Mouse (Mus musculus) G1E (cell line): ENCODE measurements around the gene Thsd4. TPM values are rescaled to one million over a fixed set of nuclear protein-coding genes. Genes with fewer than 3 reads are reported as not detected.

Experiments
- ATAC-seq: 2 replicates; pipeline ENCODE4 v1.8.0; 2016; ENCODE audit warnings: mild to moderate bottlenecking; ENCODE audit not compliant: insufficient number of reproducible peaks, poor library complexity, low FRiP score, severe bottlenecking; ENCODE audit errors: extremely low read depth
- DNase-seq: peaks from one replicate; pipeline ENCODE4 v3.0.0; 2012; ENCODE audit warnings: low spot score
- H3K27me3 ChIP-seq: 2 replicates; pipeline ENCODE4 v1.6.1; 2012; ENCODE audit warnings: mild to moderate bottlenecking, low read length, inconsistent platforms; ENCODE audit not compliant: insufficient read depth
- H3K36me3 ChIP-seq: replicated peaks from 2 replicates; pipeline ENCODE3; 2012; ENCODE audit warnings: mild to moderate bottlenecking, inconsistent platforms
- H3K4me1 ChIP-seq: 2 replicates; pipeline ENCODE4 v1.6.1; 2012; ENCODE audit warnings: low read depth, low read length, inconsistent platforms, mixed read lengths; ENCODE audit not compliant: insufficient read depth
- H3K4me3 ChIP-seq: 2 replicates; pipeline ENCODE4 v1.5.1; 2012; ENCODE audit warnings: low read depth, mild to moderate bottlenecking, inconsistent platforms, low read length, moderate library complexity, mixed read lengths
- H3K9me3 ChIP-seq: replicated peaks from 2 replicates; pipeline ENCODE4 v1.6.1; 2012; ENCODE audit warnings: inconsistent platforms
- CTCF ChIP-seq: IDR thresholded peaks from 2 replicates; pipeline ENCODE4 v1.5.1; 2012; ENCODE audit warnings: low read depth, low read length, inconsistent platforms, mixed read lengths
- GATA1 ChIP-seq: IDR thresholded peaks from 2 replicates; pipeline ENCODE4 v1.6.1; 2012; ENCODE audit warnings: borderline replicate concordance, low read length, inconsistent platforms, mixed read lengths
- GATA2 ChIP-seq: IDR thresholded peaks from 2 replicates; pipeline ENCODE4 v1.6.1; 2012; ENCODE audit warnings: low read depth, low read length, inconsistent platforms, borderline replicate concordance
- POLR2AphosphoS5 ChIP-seq: IDR thresholded peaks from 2 replicates; pipeline ENCODE4 v1.6.1; 2012; ENCODE audit warnings: low read depth, low read length, inconsistent platforms; ENCODE audit not compliant: insufficient replicate concordance
- TAL1 ChIP-seq: conservative IDR thresholded peaks from 2 replicates; pipeline ENCODE4 v1.6.1; 2012; ENCODE audit warnings: low read depth, low read length, inconsistent platforms, mixed read lengths
- polyA plus RNA-seq: library from polyadenylated mRNA; stranded (reverse); fragments of >175 nt; gene quantifications from 2 replicates; pipeline ENCODE4 v1.2.3, GENCODE M21; 2012
- total RNA-seq, 2 experiments: library from RNA; stranded (forward) in 1 of 2; stranded (reverse) in 1 of 2; fragments of 200-1000 nt in 1 of 2; fragments of >200 nt in 1 of 2; fragmentation: Nextera tagmentation in 1 of 2; gene quantifications; 2 replicates each; pipeline ENCODE4 v1.2.3; 2014 to 2017

Thsd4 gene
- total and polyA plus RNA-seq, 3 experiments: 1.8 to 2.8 (median 2.4) TPM

GRCm38 (mm10) chr9:59985900-59986572 is 535.8 kb downstream of the Thsd4 start:
- no peak overlapping the region for H3K4me3 ChIP-seq
- DNase-seq: no peak
- no peaks in the 10 kb centered on the region for H3K4me1 ChIP-seq
- no peak for ATAC-seq
- H3K36me3 ChIP-seq: no peaks in the 10 kb centered on the region
- TF ChIP-seq POLR2AphosphoS5 (no peak), CTCF (no peak), GATA2 (no peak), GATA1 (no peak), TAL1 (no peak)
- H3K9me3 ChIP-seq: no peaks in the 10 kb centered on the region
- H3K27me3 ChIP-seq: peaks cover 5% of the 10 kb centered on the region; the same call in 1 of the 2 replicates

GRCm38 (mm10) chr9:59981116-59981515 is 540.7 kb downstream of the Thsd4 start:
- H3K27me3 ChIP-seq: peaks cover 3% of the 10 kb centered on the region; the same call in 1 of the 2 replicates

GRCm38 (mm10) chr9:59971263-59971662 is 550.6 kb downstream of the Thsd4 start:
- TF ChIP-seq POLR2AphosphoS5 (no peak), TAL1 (no peak), CTCF (no peak), GATA1 (no peak), GATA2 (no peak)
- H3K4me1 ChIP-seq: no peaks in the 10 kb centered on the region
- no peak overlapping the region for H3K4me3 ChIP-seq
- peaks cover 16% of the 10 kb centered on the region for H3K27me3 ChIP-seq
- DNase-seq (no peak), ATAC-seq (no peak)
- H3K36me3 ChIP-seq: no peaks in the 10 kb centered on the region
- no peaks in the 10 kb centered on the region for H3K9me3 ChIP-seq

More at GRCm38 (mm10) chr9:59981116-59981515, 540.7 kb downstream of the Thsd4 start:
- no peaks in the 10 kb centered on the region for H3K9me3 ChIP-seq
- ATAC-seq (no peak), DNase-seq (no peak)
- H3K36me3 ChIP-seq: no peaks in the 10 kb centered on the region
- no peak overlapping the region for H3K4me3 ChIP-seq
- no peak for TF ChIP-seq GATA2
- TF ChIP-seq CTCF: no peak
- TF ChIP-seq POLR2AphosphoS5: no peak
- no peak for TF ChIP-seq GATA1
- TF ChIP-seq TAL1: no peak
- H3K4me1 ChIP-seq: no peaks in the 10 kb centered on the region

- peak; percentile 76 for TF ChIP-seq CTCF
- TF ChIP-seq TAL1: no peak
- TF ChIP-seq POLR2AphosphoS5: no peak
- no peak for TF ChIP-seq GATA2
- no peaks in the 10 kb centered on the region for H3K36me3 ChIP-seq
- H3K27me3 ChIP-seq: peaks cover 24% of the 10 kb centered on the region
- H3K9me3 ChIP-seq: no peaks in the 10 kb centered on the region
- DNase-seq (peak; percentile 62), ATAC-seq (no peak)
- no peak overlapping the region for H3K4me3 ChIP-seq
- no peaks in the 10 kb centered on the region for H3K4me1 ChIP-seq
Measured at GRCm38 (mm10) chr9:59969383-59969782, 552.5 kb downstream of the Thsd4 start.

GRCm38 (mm10) chr9:59965046-59965445 is 556.8 kb downstream of the Thsd4 start:
- Histone ChIP-seq H3K4me3 (no peak overlapping the region), H3K9me3 (no peaks in the 10 kb centered on the region), H3K4me1 (no peaks in the 10 kb centered on the region), H3K27me3 (peaks cover 24% of the 10 kb centered on the region), H3K36me3 (no peaks in the 10 kb centered on the region)
- ATAC-seq (no peak), DNase-seq (no peak)
- TF ChIP-seq POLR2AphosphoS5 (no peak), TAL1 (no peak), GATA1 (no peak), CTCF (no peak)

GRCm38 (mm10) chr9:59964367-59964766 is 557.5 kb downstream of the Thsd4 start:
- H3K4me1 ChIP-seq: no peaks in the 10 kb centered on the region
- no peak for DNase-seq
- peaks cover 25% of the 10 kb centered on the region for H3K27me3 ChIP-seq
- H3K4me3 ChIP-seq: no peak overlapping the region
- no peak for ATAC-seq
- H3K36me3 ChIP-seq: no peaks in the 10 kb centered on the region
- H3K9me3 ChIP-seq: no peaks in the 10 kb centered on the region
- no peak for TF ChIP-seq CTCF
- TF ChIP-seq GATA2: no peak
- no peak for TF ChIP-seq GATA1
- TF ChIP-seq TAL1: no peak
- TF ChIP-seq POLR2AphosphoS5: no peak
